Mouse (Mus musculus) hindbrain, embryonic 12.5 days (tissue): ENCODE measurements around the gene Nos1ap. TPM values are rescaled to one million over a fixed set of nuclear protein-coding genes. Genes with fewer than 3 reads are reported as not detected.

Experiments
- ATAC-seq: fragments of 200-750 bp; cut with Nextera tagmentation; 2 replicates; pipeline ENCODE4 v1.8.0; 2017; ENCODE audit warnings: moderate TSS enrichment; ENCODE audit not compliant: low FRiP score
- H3K27ac ChIP-seq: fragments of 300-500 bp; sonication (generic); 2 replicates; pipeline ENCODE4 v1.5.1; 2016; ENCODE audit warnings: mild to moderate bottlenecking
- H3K27me3 ChIP-seq: fragments of 300-500 bp; sonication (generic); 2 replicates; pipeline ENCODE4 v1.6.1; 2016; ENCODE audit warnings: mild to moderate bottlenecking
- H3K36me3 ChIP-seq: fragments of 300-500 bp; sonication (generic); 2 replicates; pipeline ENCODE4 v1.6.1; 2016; ENCODE audit warnings: mild to moderate bottlenecking
- H3K4me1 ChIP-seq: fragments of 300-500 bp; sonication (generic); 2 replicates; pipeline ENCODE4 v1.6.1; 2016
- H3K4me2 ChIP-seq: fragments of 300-500 bp; sonication (generic); replicated peaks from 2 replicates; pipeline ENCODE4 v1.6.1; 2016; ENCODE audit warnings: mild to moderate bottlenecking
- H3K4me3 ChIP-seq: fragments of 300-500 bp; sonication (generic); 2 replicates; pipeline ENCODE4 v1.5.1; 2016; ENCODE audit warnings: mild to moderate bottlenecking
- H3K9ac ChIP-seq: fragments of 300-500 bp; sonication (generic); 2 replicates; pipeline ENCODE4 v1.6.1; 2016; ENCODE audit warnings: mild to moderate bottlenecking, moderate library complexity
- H3K9me3 ChIP-seq: fragments of 300-500 bp; sonication (generic); replicated peaks from 2 replicates; pipeline ENCODE4 v1.6.1; 2016; ENCODE audit warnings: mild to moderate bottlenecking
- WGBS: fragments of 180-500 bp; shearing (Covaris S2); methylation state at CpG from one replicate; pipeline ENCODE4 v1.1.7; 2016; 5-methylcytosine and 5-hydroxymethylcytosine counted together
- polyA plus RNA-seq: library from polyadenylated mRNA; unstranded; fragments of >200 nt; fragmentation: Nextera tagmentation; extraction: Ambion mirVana; gene quantifications from 2 replicates; pipeline ENCODE4 v1.2.1, GENCODE M21; 2016

Nos1ap gene
- polyA plus RNA-seq, 1 experiment from 2014 or later, result 22.7 TPM

- Histone ChIP-seq H3K4me1 (no peaks in the 10 kb centered on the region), H3K36me3 (no peaks in the 10 kb centered on the region), H3K4me3 (no peak overlapping the region), H3K9me3 (no peaks in the 10 kb centered on the region; the same call in 1 of the 2 replicates), H3K9ac (no peak overlapping the region), H3K4me2 (no peak overlapping the region), H3K27ac (no peak overlapping the region), H3K27me3 (no peaks in the 10 kb centered on the region)
- ATAC-seq, result no peak
- 90% methylated on average over 6 of the region's 6 CpGs for WGBS
Measured at GRCm38 (mm10) chr1:170556696-170557095, 33.0 kb downstream of the Nos1ap start.

- Histone ChIP-seq H3K27me3 (no peaks in the 10 kb centered on the region), H3K4me1 (peaks cover 6% of the 10 kb centered on the region), H3K9ac (no peak overlapping the region), H3K4me3 (no peak overlapping the region), H3K27ac (no peak overlapping the region), H3K36me3 (no peaks in the 10 kb centered on the region), H3K9me3 (no peaks in the 10 kb centered on the region; the same call in 1 of the 2 replicates), H3K4me2 (no peak overlapping the region)
- ATAC-seq, result no peak
- 85% methylated on average over 3 of the region's 3 CpGs for WGBS
Measured at GRCm38 (mm10) chr1:170554939-170555293, 34.7 kb downstream of the Nos1ap start.

GRCm38 (mm10) chr1:170554235-170554938 is 35.3 kb downstream of the Nos1ap start:
- 97% methylated on average over 4 of the region's 4 CpGs for WGBS
- H3K4me1 ChIP-seq, result peaks cover 6% of the 10 kb centered on the region
- no peak overlapping the region for H3K9ac ChIP-seq
- no peak overlapping the region for H3K4me2 ChIP-seq
- no peak overlapping the region for H3K4me3 ChIP-seq
- no peak overlapping the region for H3K27ac ChIP-seq
- H3K27me3 ChIP-seq, result no peaks in the 10 kb centered on the region
- H3K36me3 ChIP-seq, result no peaks in the 10 kb centered on the region
- no peaks in the 10 kb centered on the region; the same call in 1 of the 2 replicates for H3K9me3 ChIP-seq
- no peak for ATAC-seq

- Histone ChIP-seq H3K9me3 (no peaks in the 10 kb centered on the region), H3K27me3 (no peaks in the 10 kb centered on the region), H3K27ac (no peak overlapping the region), H3K9ac (no peak overlapping the region), H3K4me2 (no peak overlapping the region), H3K4me1 (peaks cover 6% of the 10 kb centered on the region), H3K36me3 (no peaks in the 10 kb centered on the region), H3K4me3 (no peak overlapping the region)
- 58% methylated on average over 8 of the region's 8 CpGs for WGBS
- ATAC-seq, result no peak
Measured at GRCm38 (mm10) chr1:170550649-170551440, 38.8 kb downstream of the Nos1ap start.

- Histone ChIP-seq H3K36me3 (no peaks in the 10 kb centered on the region), H3K4me1 (peaks cover 6% of the 10 kb centered on the region), H3K4me3 (no peak overlapping the region), H3K9me3 (no peaks in the 10 kb centered on the region), H3K9ac (no peak overlapping the region), H3K27me3 (no peaks in the 10 kb centered on the region), H3K27ac (no peak overlapping the region), H3K4me2 (no peak overlapping the region)
- no peak for ATAC-seq
- 70% methylated on average over 9 of the region's 9 CpGs for WGBS
Measured at GRCm38 (mm10) chr1:170549059-170549458, 40.6 kb downstream of the Nos1ap start.

- Histone ChIP-seq H3K27ac (no peak overlapping the region), H3K9me3 (no peaks in the 10 kb centered on the region), H3K4me1 (peaks cover 6% of the 10 kb centered on the region), H3K27me3 (no peaks in the 10 kb centered on the region), H3K4me3 (no peak overlapping the region), H3K36me3 (no peaks in the 10 kb centered on the region), H3K4me2 (no peak overlapping the region), H3K9ac (no peak overlapping the region)
- 89% methylated on average over 14 of the region's 14 CpGs for WGBS
- ATAC-seq, result no peak
Measured at GRCm38 (mm10) chr1:170548192-170548795, 41.4 kb downstream of the Nos1ap start.

GRCm38 (mm10) chr1:170546297-170546696 is 43.4 kb downstream of the Nos1ap start:
- no peak overlapping the region for H3K4me2 ChIP-seq
- no peaks in the 10 kb centered on the region for H3K36me3 ChIP-seq
- H3K27ac ChIP-seq, result no peak overlapping the region
- H3K9ac ChIP-seq, result no peak overlapping the region
- 0 out of 2 replicates have a peak, but pooled peaks cover 6% of the 10 kb centered on the region for H3K9me3 ChIP-seq
- WGBS, result 95% methylated on average over 4 of the region's 4 CpGs
- no peaks in the 10 kb centered on the region for H3K27me3 ChIP-seq
- H3K4me3 ChIP-seq, result no peak overlapping the region
- H3K4me1 ChIP-seq, result peaks cover 6% of the 10 kb centered on the region
- no peak for ATAC-seq

GRCm38 (mm10) chr1:170545286-170545685 is 44.4 kb downstream of the Nos1ap start:
- Histone ChIP-seq H3K9me3 (peaks cover 9% of the 10 kb centered on the region; the same call in 1 of the 2 replicates), H3K36me3 (0 out of 2 replicates have a peak, but pooled peaks cover 2% of the 10 kb centered on the region), H3K4me3 (no peak overlapping the region), H3K4me1 (no peaks in the 10 kb centered on the region), H3K27me3 (no peaks in the 10 kb centered on the region), H3K4me2 (no peak overlapping the region), H3K9ac (no peak overlapping the region), H3K27ac (no peak overlapping the region)
- ATAC-seq, result no peak
- 88% methylated on average over 6 of the region's 6 CpGs for WGBS

- H3K4me2 ChIP-seq, result no peak overlapping the region
- ATAC-seq, result no peak
- WGBS, result 88% methylated on average over 3 of the region's 3 CpGs
Measured at GRCm38 (mm10) chr1:170539507-170539906, 50.2 kb downstream of the Nos1ap start.

GRCm38 (mm10) chr1:170538481-170539061 is 51.1 kb downstream of the Nos1ap start:
- WGBS, result 90% methylated on average over 9 of the region's 9 CpGs

More at GRCm38 (mm10) chr1:170539507-170539906, 50.2 kb downstream of the Nos1ap start:
- H3K27me3 ChIP-seq, result no peaks in the 10 kb centered on the region
- H3K9me3 ChIP-seq, result peaks cover 9% of the 10 kb centered on the region; the same call in 1 of the 2 replicates
- H3K9ac ChIP-seq, result no peak overlapping the region
- no peaks in the 10 kb centered on the region for H3K4me1 ChIP-seq
- H3K27ac ChIP-seq, result no peak overlapping the region
- H3K4me3 ChIP-seq, result no peak overlapping the region
- 0 out of 2 replicates have a peak, but pooled peaks cover 2% of the 10 kb centered on the region for H3K36me3 ChIP-seq

GRCm38 (mm10) chr1:170536344-170536743 is 53.3 kb downstream of the Nos1ap start:
- no peak overlapping the region for H3K9ac ChIP-seq
- no peaks in the 10 kb centered on the region for H3K4me1 ChIP-seq
- 0 out of 2 replicates have a peak, but pooled peaks cover 2% of the 10 kb centered on the region for H3K36me3 ChIP-seq
- H3K4me2 ChIP-seq, result no peak overlapping the region
- no peak for ATAC-seq
- H3K4me3 ChIP-seq, result no peak overlapping the region
- WGBS, result 92% methylated on average over 3 of the region's 3 CpGs
- peaks cover 3% of the 10 kb centered on the region; the same call in 1 of the 2 replicates for H3K9me3 ChIP-seq
- H3K27ac ChIP-seq, result no peak overlapping the region
- H3K27me3 ChIP-seq, result no peaks in the 10 kb centered on the region

More at GRCm38 (mm10) chr1:170538481-170539061, 51.1 kb downstream of the Nos1ap start:
- Histone ChIP-seq H3K27me3 (no peaks in the 10 kb centered on the region), H3K27ac (no peak overlapping the region), H3K9me3 (peaks cover 9% of the 10 kb centered on the region; the same call in 1 of the 2 replicates), H3K4me3 (no peak overlapping the region), H3K4me1 (no peaks in the 10 kb centered on the region), H3K36me3 (0 out of 2 replicates have a peak, but pooled peaks cover 2% of the 10 kb centered on the region), H3K4me2 (no peak overlapping the region), H3K9ac (no peak overlapping the region)
- ATAC-seq, result no peak

GRCm38 (mm10) chr1:170535221-170535620 is 54.4 kb downstream of the Nos1ap start:
- ATAC-seq, result no peak
- WGBS, result 91% methylated on average over 2 of the region's 2 CpGs
- Histone ChIP-seq H3K27ac (no peak overlapping the region), H3K9ac (no peak overlapping the region), H3K4me1 (no peaks in the 10 kb centered on the region), H3K9me3 (no peaks in the 10 kb centered on the region), H3K27me3 (no peaks in the 10 kb centered on the region), H3K4me2 (no peak overlapping the region), H3K36me3 (no peaks in the 10 kb centered on the region), H3K4me3 (no peak overlapping the region)
